Mouse (Mus musculus): Measurements from ENCODE around the gene Zswim1.
A peak's percentile ranks its signal among the peaks of the same experiment; 100 is the strongest.

- TF ChIP-seq MAX (IDR thresholded peaks at IDR 0.05; ENCODE audit: low read depth): no peak
- peak; percentile 48 for TF ChIP-seq POLR2A (IDR thresholded peaks at IDR 0.05; ENCODE audit: insufficient read length, low read depth)
- no peak for TF ChIP-seq REST (IDR thresholded peaks at IDR 0.05; ENCODE audit: insufficient read depth, insufficient read length)
- TF ChIP-seq USF1 (IDR thresholded peaks at IDR 0.05; ENCODE audit: low read depth): no peak
- peak; percentile 95 for TF ChIP-seq SRF (IDR thresholded peaks at IDR 0.05; ENCODE audit: control insufficient read depth, insufficient read length, low read depth)
- TF ChIP-seq MYOG (IDR thresholded peaks at IDR 0.05; ENCODE audit: control insufficient read depth in 1 of 3, insufficient read depth in 1 of 3, insufficient read length in 2 of 3, low read depth in 2 of 3): peak in 1 of 3 experiments; percentile 24
- no peak for TF ChIP-seq POLR2AphosphoS2 (IDR thresholded peaks at IDR 0.05; ENCODE audit: insufficient read length, low read depth)
- TF ChIP-seq TCF12 (IDR thresholded peaks at IDR 0.05; ENCODE audit: insufficient read depth, poor library complexity, severe bottlenecking): peak; percentile 25
- no peak for TF ChIP-seq E2F4 (IDR thresholded peaks at IDR 0.05; ENCODE audit: insufficient read depth)
- TF ChIP-seq CEBPB (IDR thresholded peaks at IDR 0.05; ENCODE audit: insufficient read depth, poor library complexity, severe bottlenecking): no peak
- TF ChIP-seq MYOD1 (IDR thresholded peaks at IDR 0.05; ENCODE audit: control insufficient read depth in 1 of 3, insufficient read length in 2 of 3, low read depth in 2 of 3): peak; percentile 88 to 97 (median 92)
- peak; percentile 17 for TF ChIP-seq TCF3 (IDR thresholded peaks at IDR 0.05; ENCODE audit: insufficient read length, low read depth)
Observed at GRCm38 (mm10) chr2:164781876-164782275, 40.6 kb upstream of the Zswim1 start.
